ENCODE assay signal across 20 mouse cellular contexts in the genomic region with DNA sequence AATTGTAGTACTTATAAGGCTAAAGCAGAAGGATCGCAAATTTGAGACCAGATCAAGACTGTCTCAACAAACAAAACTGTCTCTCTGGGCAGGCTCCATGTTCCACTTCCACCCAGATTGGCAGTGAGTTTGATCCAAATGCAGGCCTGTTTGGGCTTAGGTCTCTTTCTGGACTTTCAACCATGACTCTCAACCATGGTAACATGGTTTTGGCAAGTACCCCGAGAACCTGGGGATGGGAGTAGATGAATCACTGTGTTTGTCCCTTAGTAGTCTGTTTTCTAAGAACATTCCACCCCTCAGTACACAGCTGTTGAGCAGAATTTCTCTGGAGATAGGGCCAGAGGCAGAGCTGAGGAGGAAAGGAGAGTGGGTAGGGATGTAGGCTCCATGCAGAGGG. TPM values are rescaled to one million over a fixed set of nuclear protein-coding genes. Genes with fewer than 3 reads are reported as not detected.
"Had no signal": no experiment of that assay in that cellular context is flagged by ENCODE, and none has a peak within 500 bp of the region (broad histone marks: within the 10 kb centered on the region; RNA-seq: fewer than 3 reads in every experiment).

No protein-coding gene starts in this region.

- H3K27ac ChIP-seq: kidney, embryonic 15.5 days; limb, embryonic 12.5 days; limb, embryonic 15.5 days; liver, embryonic 13.5 days; midbrain, embryonic 10.5 days; midbrain, embryonic 13.5 days; neural tube, embryonic 13.5 days; stomach, embryonic 15.5 days had no signal

- H3K4me1 ChIP-seq: kidney, embryonic 15.5 days; limb, embryonic 12.5 days; limb, embryonic 15.5 days; midbrain, embryonic 10.5 days; midbrain, embryonic 13.5 days; neural tube, embryonic 13.5 days had no signal

- H3K9me3 ChIP-seq: kidney, embryonic 15.5 days; limb, embryonic 12.5 days; limb, embryonic 15.5 days; liver, embryonic 13.5 days; megakaryocyte, embryonic 14.5 days; midbrain, embryonic 10.5 days; midbrain, embryonic 13.5 days; neural tube, embryonic 13.5 days; stomach, embryonic 15.5 days had no signal

- DNase-seq: kidney, adult 11 months; kidney, postnatal 10 days; kidney, postnatal 4 days; left cerebral cortex, postnatal 4 days; liver, embryonic 13.5 days; lung, adult 2 months; retina, postnatal 1 day; right cerebral cortex, postnatal 25 days; thymus, postnatal 25 days had no signal

- H3K27me3 ChIP-seq: kidney, embryonic 15.5 days; limb, embryonic 12.5 days; limb, embryonic 15.5 days; liver, embryonic 13.5 days; megakaryocyte, embryonic 14.5 days; midbrain, embryonic 13.5 days; neural tube, embryonic 13.5 days; stomach, embryonic 15.5 days had no signal

- ATAC-seq: midbrain, embryonic 13.5 days; midbrain, embryonic 16.5 days had no signal

- H3K9ac ChIP-seq: kidney, embryonic 15.5 days; limb, embryonic 12.5 days; limb, embryonic 15.5 days; liver, embryonic 13.5 days; midbrain, embryonic 13.5 days; neural tube, embryonic 13.5 days; stomach, embryonic 15.5 days had no signal

- H3K4me2 ChIP-seq: kidney, embryonic 15.5 days; limb, embryonic 12.5 days; limb, embryonic 15.5 days; liver, embryonic 13.5 days; midbrain, embryonic 13.5 days; neural tube, embryonic 13.5 days; stomach, embryonic 15.5 days had no signal

- H3K4me3 ChIP-seq: kidney, embryonic 15.5 days; limb, embryonic 12.5 days; limb, embryonic 15.5 days; liver, embryonic 13.5 days; megakaryocyte, embryonic 14.5 days; midbrain, embryonic 10.5 days; midbrain, embryonic 13.5 days; myocyte; neural tube, embryonic 13.5 days; stomach, embryonic 15.5 days had no signal

RNA-seq across cellular contexts. Expression of a gene that starts 31.6 kb away (rescaled TPM):
- total RNA-seq: monocyte, adult 5-6 weeks had no signal
